Mouse (Mus musculus) layer of hippocampus, postnatal 10 days (tissue): Measurements from ENCODE around the gene Zfp408. TPM values are rescaled to one million over a fixed set of nuclear protein-coding genes. Genes with fewer than 3 reads are reported as not detected.
"Not testable (repeated sequence)": the region's sequence is repeated elsewhere in the genome, so short reads cannot be mapped to it uniquely, and the experiment has no call there.

ENCODE experiments used
- DNase-seq, 2 experiments: peaks; one replicate each; pipeline ENCODE4 v3.0.0; 2021; ENCODE audit warnings: low spot score in 2 of 2
- total RNA-seq, 2 experiments: library from RNA; stranded (reverse); gene quantifications; 2 replicates each; pipeline ENCODE4 v1.2.3; 2021

Gene Zfp408
- total RNA-seq, 2 experiments from 2014 or later, result 15.1 to 17.0 TPM

DNA sequence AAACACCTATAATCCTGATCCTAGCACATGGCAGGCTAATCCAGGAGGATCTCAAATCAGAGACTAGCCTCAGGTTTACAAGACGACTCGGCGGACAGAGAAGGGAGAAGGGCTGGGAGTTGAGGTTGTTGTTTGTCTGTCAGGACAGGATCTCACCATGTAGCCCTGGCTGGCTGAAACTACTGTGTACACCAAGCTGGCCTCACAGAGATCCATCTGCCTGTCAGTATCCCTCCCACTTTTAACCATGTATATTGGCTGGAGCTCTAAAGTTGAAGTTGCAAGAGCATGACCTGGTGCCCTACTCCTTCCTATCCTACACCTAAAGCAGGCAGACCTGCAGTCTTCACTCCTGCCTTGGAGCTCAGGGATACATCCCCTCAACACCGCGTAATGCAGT, 27.2 kb downstream of the Zfp408 start:
- DNase-seq, result no peak

DNA sequence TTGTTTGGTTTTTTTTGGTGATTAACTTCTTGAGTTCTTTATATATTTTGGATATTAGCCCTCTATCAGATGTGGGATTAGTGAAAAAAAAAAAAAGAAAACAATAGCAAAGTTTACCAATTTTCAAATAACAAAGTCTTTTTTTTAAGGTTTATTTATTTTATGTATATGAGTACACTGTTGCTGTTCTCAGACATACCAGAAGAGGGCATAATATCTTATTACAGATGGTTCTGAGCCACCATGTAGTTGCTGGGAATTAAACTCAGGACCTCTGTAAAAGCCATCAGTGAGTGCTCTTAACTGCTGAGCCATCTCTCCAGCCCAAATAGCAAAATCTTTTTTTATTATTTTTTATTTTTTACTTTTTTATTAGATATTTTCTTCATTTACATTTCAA, 40.2 kb downstream of the Zfp408 start:
- DNase-seq, result not testable (repeated sequence)

DNA sequence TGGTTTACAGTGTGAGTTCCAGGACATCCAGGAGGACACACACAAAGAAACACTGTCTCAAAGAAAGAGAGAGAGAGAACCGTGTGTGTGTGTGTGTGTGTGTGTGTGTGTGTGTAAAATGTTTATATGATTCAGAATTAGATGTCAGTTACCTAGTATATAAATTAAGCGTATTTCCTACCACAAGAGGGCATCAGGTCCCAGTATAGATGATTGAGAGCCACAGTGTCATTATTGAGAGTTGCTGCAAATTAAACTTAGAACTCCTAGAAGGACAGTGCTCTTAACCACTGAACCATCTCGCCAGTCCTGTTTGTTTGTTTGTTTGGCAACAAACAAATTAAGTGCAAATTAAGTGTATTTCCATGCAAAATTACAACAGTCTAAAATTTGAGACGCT, 47.2 kb downstream of the Zfp408 start:
- no peak for DNase-seq

DNA sequence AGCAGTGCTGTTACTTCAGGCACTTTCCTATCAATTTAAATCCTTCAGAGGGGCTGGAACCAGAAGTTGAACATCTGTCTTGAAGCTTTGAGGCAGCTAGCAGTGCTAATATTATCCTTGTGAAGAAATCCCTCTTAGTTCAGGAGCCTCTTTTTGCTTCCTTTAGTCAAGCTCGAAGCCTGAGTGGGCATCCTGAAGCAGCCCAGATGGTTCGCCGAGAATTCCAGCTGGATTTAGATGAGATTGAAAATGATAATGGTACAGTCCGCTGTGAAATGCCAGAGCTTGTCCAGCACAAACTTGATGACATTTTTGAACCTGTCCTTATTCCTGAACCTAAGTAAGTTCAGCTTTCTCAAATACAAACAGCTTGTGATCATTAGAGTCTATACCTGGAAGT, 49.1 kb downstream of the Zfp408 start:
- DNase-seq, result no peak

Other genes starting within 250 kb of the Zfp408 start
- gene 1110051M20Rik, start 205.1 kb downstream of the Zfp408 start, total RNA-seq, result 10 to 100 TPM; 92.9 to 96.2 TPM
- 10 to 100 TPM; 36.2 to 40.1 TPM for gene Lrp4, start 192.3 kb downstream of the Zfp408 start, total RNA-seq
- 100 to 1,000 TPM; 126 TPM for gene Ckap5, start 123.0 kb downstream of the Zfp408 start, total RNA-seq
- gene F2, start 13.4 kb downstream of the Zfp408 start, total RNA-seq, result under 1 TPM; 0.18 to 0.20 TPM
- gene Arhgap1, start 69 bp upstream of the Zfp408 start, total RNA-seq, result 10 to 100 TPM; 66.9 to 68.3 TPM
- 10 to 100 TPM; 49.1 to 49.7 TPM for gene Atg13, start 60.8 kb upstream of the Zfp408 start, total RNA-seq
- gene Harbi1, start 61.1 kb upstream of the Zfp408 start, total RNA-seq, result 1 to 10 TPM; 8.3 to 8.9 TPM
- 10 to 100 TPM; 45.4 to 47.8 TPM for gene Ambra1, start 80.3 kb upstream of the Zfp408 start, total RNA-seq